Mouse (Mus musculus): ENCODE data around the gene Ccdc172. TPM values are rescaled to one million over a fixed set of nuclear protein-coding genes. Genes with fewer than 3 reads are reported as not detected.
A peak's percentile ranks its signal among the peaks of the same experiment; 100 is the strongest.

Gene Ccdc172
- polyA plus RNA-seq, 1 experiment from 2014 or later, result not detected

- WGBS, result 80% methylated on average over 12 of the region's 12 CpGs
- no peak for DNase-seq (ENCODE audit: low spot score)
- no peaks in the 10 kb centered on the region for H3K36me3 ChIP-seq
- H3K27ac ChIP-seq, result no peak overlapping the region
- peaks cover 15% of the 10 kb centered on the region for H3K4me1 ChIP-seq (replicated peaks)
- no peaks in the 10 kb centered on the region; the same call in 1 of the 2 replicates for H3K27me3 ChIP-seq (ENCODE audit: insufficient read depth, poor library complexity, severe bottlenecking)
- H3K9me3 ChIP-seq, result no peaks in the 10 kb centered on the region
- no peak overlapping the region for H3K4me3 ChIP-seq
Observed at GRCm38 (mm10) chr19:58525457-58526239, 13.9 kb downstream of the Ccdc172 start.

DNA sequence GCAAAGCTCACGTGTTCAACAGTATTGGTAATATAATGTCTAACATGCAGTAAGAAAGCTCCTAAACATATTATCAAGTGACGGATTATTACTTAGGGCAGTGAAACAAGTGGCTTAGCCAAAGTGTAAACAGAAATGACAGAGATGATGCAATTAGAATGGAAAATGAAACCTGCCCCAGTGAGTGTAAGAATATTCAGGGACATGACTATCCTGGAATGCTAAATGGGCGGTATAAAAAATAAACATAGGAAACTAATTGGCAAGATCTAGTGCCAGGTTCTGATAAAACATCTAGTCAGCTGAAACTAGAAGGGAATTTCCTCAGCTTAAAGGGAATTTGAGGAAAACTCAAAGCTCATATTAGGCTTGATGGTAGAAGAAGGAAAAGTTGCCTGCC, 21.3 kb downstream of the Ccdc172 start:
- Histone ChIP-seq H3K9me3 (no peaks in the 10 kb centered on the region), H3K27me3 (ENCODE audit: insufficient read depth, poor library complexity, severe bottlenecking) (no peaks in the 10 kb centered on the region), H3K4me1 (replicated peaks) (0 out of 2 replicates have a peak, but pooled peaks cover 2% of the 10 kb centered on the region), H3K27ac (no peak overlapping the region), H3K4me3 (no peak overlapping the region), H3K36me3 (no peaks in the 10 kb centered on the region)
- DNase-seq (ENCODE audit: low spot score), result no peak
- 92% methylated on average over 3 of the region's 3 CpGs for WGBS

- no peak for DNase-seq (ENCODE audit: low spot score)
- 91% methylated on average over 10 of the region's 10 CpGs for WGBS
Observed at GRCm38 (mm10) chr19:58536691-58537090, 24.9 kb downstream of the Ccdc172 start.

DNA sequence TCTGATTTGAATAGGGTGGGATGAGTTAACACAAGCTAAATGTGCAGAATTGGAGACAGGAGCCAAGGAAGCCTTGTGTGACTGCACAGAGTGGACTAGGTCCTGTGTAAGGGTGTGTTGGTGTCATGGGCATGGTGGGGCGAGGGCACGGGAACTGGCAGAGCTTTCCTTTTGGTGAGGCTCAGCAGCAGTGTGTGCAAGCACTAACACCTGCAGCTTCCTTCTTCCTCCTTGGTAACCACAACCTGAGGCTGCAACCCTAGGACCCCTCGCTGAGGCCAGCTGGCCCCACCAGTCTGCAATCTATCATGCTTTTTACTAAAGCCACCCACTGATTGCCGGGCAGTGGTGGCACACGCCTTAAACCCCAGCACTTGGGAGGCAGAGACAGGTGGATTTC, 28.6 kb downstream of the Ccdc172 start:
- DNase-seq (ENCODE audit: low spot score), result no peak
- no peak overlapping the region for H3K27ac ChIP-seq
- H3K9me3 ChIP-seq, result no peaks in the 10 kb centered on the region
- H3K4me1 ChIP-seq (replicated peaks), result 0 out of 2 replicates have a peak, but pooled peaks cover 2% of the 10 kb centered on the region
- 83% methylated on average over 5 of the region's 5 CpGs for WGBS
- no peak overlapping the region for H3K4me3 ChIP-seq
- H3K27me3 ChIP-seq (ENCODE audit: insufficient read depth, poor library complexity, severe bottlenecking), result no peaks in the 10 kb centered on the region
- H3K36me3 ChIP-seq, result no peaks in the 10 kb centered on the region

More at GRCm38 (mm10) chr19:58536691-58537090, 24.9 kb downstream of the Ccdc172 start:
- Histone ChIP-seq H3K4me3 (no peak overlapping the region), H3K9me3 (no peaks in the 10 kb centered on the region), H3K27me3 (ENCODE audit: insufficient read depth, poor library complexity, severe bottlenecking) (no peaks in the 10 kb centered on the region), H3K4me1 (replicated peaks) (0 out of 2 replicates have a peak, but pooled peaks cover 2% of the 10 kb centered on the region), H3K36me3 (no peaks in the 10 kb centered on the region), H3K27ac (no peak overlapping the region)

- Histone ChIP-seq H3K9me3 (no peaks in the 10 kb centered on the region), H3K4me3 (no peak overlapping the region), H3K36me3 (no peaks in the 10 kb centered on the region), H3K27me3 (ENCODE audit: insufficient read depth, poor library complexity, severe bottlenecking) (no peaks in the 10 kb centered on the region), H3K27ac (no peak overlapping the region), H3K4me1 (replicated peaks) (no peaks in the 10 kb centered on the region)
- WGBS, result 64% methylated on average over 4 of the region's 4 CpGs
- DNase-seq (ENCODE audit: low spot score), result no peak
Observed at GRCm38 (mm10) chr19:58548367-58548766, 36.6 kb downstream of the Ccdc172 start.

GRCm38 (mm10) chr19:58550489-58550888, 38.7 kb downstream of the Ccdc172 start:
- no peak for DNase-seq (ENCODE audit: low spot score)
- H3K27ac ChIP-seq, result no peak overlapping the region
- H3K4me3 ChIP-seq, result no peak overlapping the region
- no peaks in the 10 kb centered on the region for H3K9me3 ChIP-seq
- H3K36me3 ChIP-seq, result no peaks in the 10 kb centered on the region
- H3K4me1 ChIP-seq (replicated peaks), result no peaks in the 10 kb centered on the region
- WGBS, result 50% methylated on average over 1 of the region's 1 CpGs
- H3K27me3 ChIP-seq (ENCODE audit: insufficient read depth, poor library complexity, severe bottlenecking), result no peaks in the 10 kb centered on the region

GRCm38 (mm10) chr19:58550916-58551315, 39.1 kb downstream of the Ccdc172 start:
- whole genome bisulfite sequencing, result 85% methylated on average over 3 of the region's 3 CpGs
- DNase-seq (ENCODE audit: low spot score), result no peak

GRCm38 (mm10) chr19:58554974-58555373, 43.2 kb downstream of the Ccdc172 start:
- Histone ChIP-seq H3K36me3 (no peaks in the 10 kb centered on the region), H3K27ac (no peak overlapping the region), H3K4me3 (no peak overlapping the region), H3K4me1 (replicated peaks) (no peaks in the 10 kb centered on the region), H3K27me3 (ENCODE audit: insufficient read depth, poor library complexity, severe bottlenecking) (no peaks in the 10 kb centered on the region), H3K9me3 (no peaks in the 10 kb centered on the region)
- 81% methylated on average over 2 of the region's 2 CpGs for WGBS
- no peak for DNase-seq (ENCODE audit: low spot score)

More at GRCm38 (mm10) chr19:58550916-58551315, 39.1 kb downstream of the Ccdc172 start:
- Histone ChIP-seq H3K4me3 (no peak overlapping the region), H3K9me3 (no peaks in the 10 kb centered on the region), H3K27ac (no peak overlapping the region), H3K36me3 (no peaks in the 10 kb centered on the region), H3K27me3 (ENCODE audit: insufficient read depth, poor library complexity, severe bottlenecking) (no peaks in the 10 kb centered on the region), H3K4me1 (replicated peaks) (no peaks in the 10 kb centered on the region)

GRCm38 (mm10) chr19:58558352-58558751, 46.6 kb downstream of the Ccdc172 start:
- no peak overlapping the region for H3K27ac ChIP-seq
- WGBS, result 51% methylated on average over 5 of the region's 5 CpGs
- no peaks in the 10 kb centered on the region for H3K27me3 ChIP-seq (ENCODE audit: insufficient read depth, poor library complexity, severe bottlenecking)
- no peak overlapping the region for H3K4me3 ChIP-seq
- no peaks in the 10 kb centered on the region for H3K4me1 ChIP-seq (replicated peaks)
- no peaks in the 10 kb centered on the region for H3K9me3 ChIP-seq
- no peaks in the 10 kb centered on the region for H3K36me3 ChIP-seq
- DNase-seq (ENCODE audit: low spot score), result peak; percentile 30

GRCm38 (mm10) chr19:58562301-58562815, 50.6 kb downstream of the Ccdc172 start:
- Histone ChIP-seq H3K27me3 (ENCODE audit: insufficient read depth, poor library complexity, severe bottlenecking) (no peaks in the 10 kb centered on the region), H3K4me1 (replicated peaks) (no peaks in the 10 kb centered on the region), H3K27ac (no peak overlapping the region), H3K4me3 (no peak overlapping the region), H3K9me3 (no peaks in the 10 kb centered on the region), H3K36me3 (no peaks in the 10 kb centered on the region)
- WGBS, result 90% methylated on average over 7 of the region's 7 CpGs
- DNase-seq (ENCODE audit: low spot score), result no peak

- no peak for DNase-seq (ENCODE audit: low spot score)
- no peaks in the 10 kb centered on the region for H3K27me3 ChIP-seq (ENCODE audit: insufficient read depth, poor library complexity, severe bottlenecking)
- no peaks in the 10 kb centered on the region for H3K9me3 ChIP-seq
- peaks cover 13% of the 10 kb centered on the region for H3K4me1 ChIP-seq (replicated peaks)
- no peaks in the 10 kb centered on the region for H3K36me3 ChIP-seq
- no peak overlapping the region for H3K27ac ChIP-seq
- 80% methylated on average over 2 of the region's 2 CpGs for WGBS
- H3K4me3 ChIP-seq, result no peak overlapping the region
Observed at GRCm38 (mm10) chr19:58571566-58571965, 59.8 kb downstream of the Ccdc172 start.

- Histone ChIP-seq H3K9me3 (no peaks in the 10 kb centered on the region), H3K4me1 (replicated peaks) (peaks cover 13% of the 10 kb centered on the region), H3K27ac (no peak overlapping the region; the same call in 1 of the 2 replicates), H3K4me3 (no peak overlapping the region), H3K36me3 (no peaks in the 10 kb centered on the region), H3K27me3 (ENCODE audit: insufficient read depth, poor library complexity, severe bottlenecking) (no peaks in the 10 kb centered on the region)
- DNase-seq (ENCODE audit: low spot score), result no peak
- 53% methylated on average over 11 of the region's 11 CpGs for WGBS
Observed at GRCm38 (mm10) chr19:58572429-58573071, 60.8 kb downstream of the Ccdc172 start.

GRCm38 (mm10) chr19:58573072-58573438, 61.3 kb downstream of the Ccdc172 start:
- DNase-seq (ENCODE audit: low spot score), result no peak
- H3K9me3 ChIP-seq, result no peaks in the 10 kb centered on the region
- 75% methylated on average over 3 of the region's 3 CpGs for WGBS
- no peak overlapping the region; the same call in 1 of the 2 replicates for H3K27ac ChIP-seq
- peaks cover 13% of the 10 kb centered on the region for H3K4me1 ChIP-seq (replicated peaks)
- no peak overlapping the region for H3K4me3 ChIP-seq
- H3K27me3 ChIP-seq (ENCODE audit: insufficient read depth, poor library complexity, severe bottlenecking), result no peaks in the 10 kb centered on the region
- no peaks in the 10 kb centered on the region for H3K36me3 ChIP-seq
